Mouse (Mus musculus) erythroblast, embryonic 14.5 days (primary cell): Measurements from ENCODE around the gene Rap1gds1.

Experiments
- GATA1 ChIP-seq: IDR thresholded peaks from 2 replicates; pipeline ENCODE4 v1.6.1; 2012; ENCODE audit warnings: low read length, inconsistent platforms, mixed read lengths
- TAL1 ChIP-seq: IDR thresholded peaks from 3 replicates; pipeline ENCODE4 v1.6.1; 2012; ENCODE audit warnings: low read length, inconsistent platforms, mixed read lengths

- TF ChIP-seq GATA1 = no peak
- TF ChIP-seq TAL1 = no peak
Measured at GRCm38 (mm10) chr3:138893520-138893919, 181.5 kb downstream of the Rap1gds1 start.
